Mouse (Mus musculus) stomach, embryonic 14.5 days (tissue): Measurements from ENCODE around the gene Pgpep1l. TPM values are rescaled to one million over a fixed set of nuclear protein-coding genes. Genes with fewer than 3 reads are reported as not detected.

Experiments
- ATAC-seq: fragments of 200-750 bp; cut with Nextera tagmentation; 2 replicates; pipeline ENCODE4 v1.8.0; 2017; ENCODE audit warnings: low read depth, moderate TSS enrichment; ENCODE audit not compliant: insufficient number of reproducible peaks, insufficient read depth, low FRiP score
- H3K27ac ChIP-seq: fragments of 300-500 bp; sonication (generic); 2 replicates; pipeline ENCODE4 v1.5.1; 2014; ENCODE audit warnings: mild to moderate bottlenecking, low read length, moderate library complexity, mixed read lengths
- H3K27me3 ChIP-seq: fragments of 300-500 bp; sonication (generic); 2 replicates; pipeline ENCODE4 v1.6.1; 2014; ENCODE audit warnings: low read length, control low read depth, mixed read lengths; ENCODE audit not compliant: control insufficient read depth, insufficient read depth
- H3K36me3 ChIP-seq: fragments of 300-500 bp; sonication (generic); 2 replicates; pipeline ENCODE4 v1.6.1; 2014; ENCODE audit warnings: mild to moderate bottlenecking, control low read depth, low read length, moderate library complexity, mixed read lengths; ENCODE audit not compliant: control insufficient read depth, insufficient read depth
- H3K4me1 ChIP-seq: fragments of 300-500 bp; sonication (generic); 2 replicates; pipeline ENCODE4 v1.6.1; 2014; ENCODE audit warnings: low read length, control low read depth, mixed read lengths; ENCODE audit not compliant: control insufficient read depth, insufficient read depth
- H3K4me2 ChIP-seq: fragments of 300-500 bp; sonication (generic); replicated peaks from 2 replicates; pipeline ENCODE4 v1.6.1; 2014; ENCODE audit warnings: low read depth, low read length, control low read depth
- H3K4me3 ChIP-seq: fragments of 300-500 bp; sonication (generic); 2 replicates; pipeline ENCODE4 v1.5.1; 2014; ENCODE audit warnings: low read depth, low read length, control low read depth
- H3K9ac ChIP-seq: fragments of 300-500 bp; sonication (generic); replicated peaks from 2 replicates; pipeline ENCODE4 v1.6.1; 2014; ENCODE audit warnings: low read depth, mild to moderate bottlenecking, control low read depth, low read length, moderate library complexity, mixed read lengths
- H3K9me3 ChIP-seq: fragments of 300-500 bp; sonication (generic); 2 replicates; pipeline ENCODE4 v1.6.1; 2016; ENCODE audit warnings: low read depth, low read length, control low read depth; ENCODE audit not compliant: control insufficient read depth
- WGBS: fragments of 180-500 bp; shearing (Covaris S2); extraction: QIAGEN DNeasy Blood & Tissue Kit; methylation state at CpG from one replicate; pipeline ENCODE4 v1.1.7; 2014; 5-methylcytosine and 5-hydroxymethylcytosine counted together
- polyA plus RNA-seq: library from polyadenylated mRNA; unstranded; fragments of >200 nt; fragmentation: Nextera tagmentation; extraction: Ambion mirVana; gene quantifications from 2 replicates; pipeline ENCODE4 v1.2.1, GENCODE M21; 2014

Gene Pgpep1l
- polyA plus RNA-seq, 1 experiment from 2014 or later, result not detected

DNA sequence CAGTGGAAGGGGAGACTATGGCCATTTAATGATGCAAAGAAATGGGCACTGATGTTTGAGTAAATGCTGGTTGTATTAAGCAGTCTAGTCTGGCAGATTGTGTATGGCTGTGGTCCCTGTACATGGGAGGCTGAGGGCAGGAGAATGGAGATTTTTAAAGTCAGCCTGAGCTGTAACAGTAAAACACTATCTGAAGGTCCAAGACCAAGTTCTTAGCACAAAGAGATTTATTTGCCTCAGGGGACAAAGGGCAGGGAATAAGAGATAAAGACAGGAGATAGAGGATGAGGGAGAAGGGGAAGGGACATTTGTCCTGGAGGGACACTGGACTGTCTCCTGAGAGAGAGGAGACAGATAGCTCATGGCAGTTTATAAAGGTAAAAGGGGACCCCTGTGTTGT, 9.5 kb upstream of the Pgpep1l start, which contains the start of gene Fam169b:
Gene Fam169b, plus strand, starts transcription at position 325 of the 400 bp plus-strand sequence.
- no peak within 1 kb of the TSS for H3K9ac ChIP-seq
- no peak within 1 kb of the TSS for H3K4me2 ChIP-seq
- H3K4me3 ChIP-seq, result no peak within 1 kb of the TSS
- no peaks in the 10 kb centered on the region for H3K36me3 ChIP-seq
- no peak within 1 kb of the TSS for H3K27ac ChIP-seq
- H3K27me3 ChIP-seq, result no peaks in the 10 kb centered on the region
- H3K9me3 ChIP-seq, result no peaks in the 10 kb centered on the region
- H3K4me1 ChIP-seq, result peaks cover 8% of the 10 kb centered on the region; the same call in 1 of the 2 replicates
- ATAC-seq, result no peak

DNA sequence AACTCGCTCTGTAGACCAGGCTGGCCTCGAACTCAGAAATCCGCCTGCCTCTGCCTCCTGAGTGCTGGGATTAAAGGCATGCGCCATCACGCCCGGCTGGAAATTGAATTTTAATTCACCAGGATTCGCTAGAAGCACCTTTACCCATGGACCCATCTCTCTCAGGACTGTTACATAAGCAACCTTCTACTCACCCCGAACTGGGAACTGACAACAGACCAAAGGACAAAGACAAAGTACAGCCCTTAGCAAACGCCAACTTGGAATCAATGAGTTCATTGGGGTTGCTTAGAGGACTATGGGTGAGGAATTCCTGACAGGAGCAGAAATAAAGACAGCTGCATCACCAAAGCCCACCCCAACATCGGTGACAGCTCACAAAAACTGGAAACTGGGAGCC, 8.6 kb upstream of the Pgpep1l start:
- no peaks in the 10 kb centered on the region for H3K9me3 ChIP-seq
- H3K4me3 ChIP-seq, result no peak overlapping the region
- 86% methylated on average over 10 of the region's 10 CpGs for WGBS
- H3K9ac ChIP-seq, result no peak overlapping the region
- no peak for ATAC-seq
- peaks cover 8% of the 10 kb centered on the region; the same call in 1 of the 2 replicates for H3K4me1 ChIP-seq
- H3K36me3 ChIP-seq, result no peaks in the 10 kb centered on the region
- no peak overlapping the region for H3K27ac ChIP-seq
- no peaks in the 10 kb centered on the region for H3K27me3 ChIP-seq
- H3K4me2 ChIP-seq, result no peak overlapping the region

DNA sequence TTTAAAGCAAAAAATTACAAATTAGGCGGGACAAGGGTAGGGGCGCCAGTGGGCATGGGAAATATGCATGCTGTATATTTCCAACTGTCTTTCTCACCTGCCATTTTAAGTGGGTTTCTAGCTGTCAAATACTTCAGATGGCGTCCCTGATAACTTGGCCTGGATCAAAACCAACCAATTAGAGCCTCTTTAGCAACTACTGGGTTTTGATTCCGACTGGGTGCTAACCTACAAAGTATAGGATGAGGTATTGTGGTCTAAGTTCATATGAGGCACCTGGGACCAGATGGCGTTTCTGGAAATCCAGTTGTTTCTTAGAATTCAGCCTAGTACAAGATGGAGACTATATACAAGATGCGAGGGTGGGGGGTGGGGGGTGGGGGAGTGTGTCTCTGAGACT, 7.8 kb upstream of the Pgpep1l start:
- Histone ChIP-seq H3K4me1 (peaks cover 8% of the 10 kb centered on the region; the same call in 1 of the 2 replicates), H3K36me3 (no peaks in the 10 kb centered on the region), H3K9ac (no peak overlapping the region), H3K4me2 (no peak overlapping the region), H3K27ac (no peak overlapping the region), H3K4me3 (no peak overlapping the region), H3K9me3 (no peaks in the 10 kb centered on the region), H3K27me3 (no peaks in the 10 kb centered on the region)
- WGBS, result 90% methylated on average over 6 of the region's 6 CpGs
- ATAC-seq, result no peak

DNA sequence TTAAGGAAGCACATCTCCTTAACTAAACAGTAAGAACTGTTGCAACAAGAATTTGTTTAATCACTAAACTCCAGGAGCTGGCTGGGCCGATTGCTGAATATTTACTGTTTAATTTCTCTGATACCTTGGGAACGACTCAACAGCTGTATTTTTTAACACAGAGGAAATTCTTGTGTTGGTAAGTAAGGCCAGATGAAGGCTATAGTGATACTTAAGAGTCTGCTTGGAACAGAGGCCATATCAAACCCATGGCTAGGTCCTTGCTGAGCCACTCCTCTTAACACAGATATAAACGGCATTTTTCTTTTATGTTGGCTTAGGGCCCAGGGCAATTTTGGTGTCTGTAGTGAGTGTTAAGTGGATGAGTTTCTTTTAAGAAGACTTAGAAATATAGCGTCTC, 6.5 kb upstream of the Pgpep1l start:
- Histone ChIP-seq H3K4me1 (no peaks in the 10 kb centered on the region), H3K9ac (no peak overlapping the region), H3K4me3 (no peak overlapping the region), H3K27ac (no peak overlapping the region), H3K27me3 (no peaks in the 10 kb centered on the region), H3K4me2 (no peak overlapping the region), H3K9me3 (no peaks in the 10 kb centered on the region), H3K36me3 (no peaks in the 10 kb centered on the region)
- no peak for ATAC-seq
- WGBS, result 31% methylated on average over 4 of the region's 4 CpGs

DNA sequence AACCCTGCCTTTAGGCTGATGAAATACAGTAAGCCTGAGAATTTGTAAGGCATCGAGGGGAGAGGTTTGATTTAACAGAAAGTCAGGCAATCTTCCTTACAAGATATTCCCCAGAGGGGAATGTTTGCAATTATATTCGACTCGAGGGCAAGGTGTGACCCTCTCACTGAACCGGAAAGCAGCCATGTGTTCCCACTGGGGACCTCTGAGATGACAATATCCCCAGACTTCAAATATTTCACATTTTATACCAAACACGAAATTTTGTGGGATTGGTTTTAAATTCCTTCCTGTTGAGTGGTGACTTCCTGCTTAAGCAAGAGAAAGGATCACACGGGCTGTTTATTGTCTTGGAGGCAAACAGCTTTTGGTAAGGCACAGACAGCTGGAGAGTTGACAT, 2.7 kb upstream of the Pgpep1l start:
- Histone ChIP-seq H3K4me2 (no peak overlapping the region), H3K27me3 (no peaks in the 10 kb centered on the region), H3K27ac (no peak overlapping the region), H3K9me3 (no peaks in the 10 kb centered on the region), H3K4me3 (no peak overlapping the region), H3K4me1 (peaks cover 12% of the 10 kb centered on the region; the same call in 1 of the 2 replicates), H3K36me3 (no peaks in the 10 kb centered on the region), H3K9ac (no peak overlapping the region)
- WGBS, result 17% methylated on average over 6 of the region's 6 CpGs
- ATAC-seq, result no peak

DNA sequence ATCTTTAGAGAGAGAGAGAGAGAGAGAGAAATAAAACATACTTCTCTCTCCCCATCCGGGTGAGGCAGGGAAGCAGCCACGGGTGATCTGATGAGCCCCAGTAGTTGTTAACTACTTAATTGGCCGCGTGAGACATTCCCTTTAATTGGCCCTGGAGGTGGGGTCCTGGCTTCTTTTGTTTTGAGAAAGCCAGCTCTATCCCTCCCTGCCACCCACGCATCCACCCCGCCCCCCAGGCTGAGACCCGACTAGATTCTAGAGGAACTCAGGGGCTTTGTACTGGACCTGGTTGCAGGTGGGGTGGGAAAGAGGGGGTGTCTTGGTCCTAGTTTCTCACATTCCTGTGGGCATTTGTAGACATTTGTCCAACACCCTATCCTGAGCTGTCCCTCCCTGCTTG, 1.4 kb upstream of the Pgpep1l start:
- Histone ChIP-seq H3K4me2 (no peak overlapping the region), H3K27ac (no peak overlapping the region), H3K36me3 (no peaks in the 10 kb centered on the region), H3K27me3 (no peaks in the 10 kb centered on the region), H3K4me3 (no peak overlapping the region), H3K9me3 (no peaks in the 10 kb centered on the region), H3K4me1 (peaks cover 12% of the 10 kb centered on the region; the same call in 1 of the 2 replicates), H3K9ac (no peak overlapping the region)
- WGBS, result 41% methylated on average over 7 of the region's 7 CpGs
- ATAC-seq, result no peak

DNA sequence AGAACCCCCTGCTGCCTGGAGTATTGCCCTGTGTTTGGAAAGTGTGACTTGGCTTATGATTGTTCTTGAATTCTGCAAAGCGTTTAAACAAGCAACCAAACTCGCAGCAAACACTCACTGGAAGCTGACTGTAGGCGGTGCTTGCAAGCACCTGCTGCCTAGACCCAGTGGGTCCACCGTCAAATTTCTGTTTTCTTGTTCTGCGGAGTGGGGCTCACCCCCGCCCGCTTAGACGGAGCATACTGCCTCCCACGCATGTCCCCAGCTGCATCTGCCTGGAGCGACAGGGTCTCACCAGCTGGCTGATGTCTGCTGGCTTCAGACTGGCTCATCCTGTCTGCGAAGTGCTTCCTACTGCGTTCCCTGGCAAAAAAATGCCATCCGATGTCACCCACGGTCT, 498 bp upstream of the Pgpep1l start:
- Histone ChIP-seq H3K9me3 (no peaks in the 10 kb centered on the region), H3K27ac (no peak overlapping the region), H3K4me2 (peak overlapping the region; percentile 52), H3K4me3 (peak overlapping the region; percentile 18; the same call in 1 of the 2 replicates), H3K27me3 (no peaks in the 10 kb centered on the region), H3K4me1 (peaks cover 12% of the 10 kb centered on the region; the same call in 1 of the 2 replicates), H3K36me3 (no peaks in the 10 kb centered on the region), H3K9ac (no peak overlapping the region)
- WGBS, result 11% methylated on average over 14 of the region's 14 CpGs
- no peak; the same call in 1 of the 2 replicates for ATAC-seq

DNA sequence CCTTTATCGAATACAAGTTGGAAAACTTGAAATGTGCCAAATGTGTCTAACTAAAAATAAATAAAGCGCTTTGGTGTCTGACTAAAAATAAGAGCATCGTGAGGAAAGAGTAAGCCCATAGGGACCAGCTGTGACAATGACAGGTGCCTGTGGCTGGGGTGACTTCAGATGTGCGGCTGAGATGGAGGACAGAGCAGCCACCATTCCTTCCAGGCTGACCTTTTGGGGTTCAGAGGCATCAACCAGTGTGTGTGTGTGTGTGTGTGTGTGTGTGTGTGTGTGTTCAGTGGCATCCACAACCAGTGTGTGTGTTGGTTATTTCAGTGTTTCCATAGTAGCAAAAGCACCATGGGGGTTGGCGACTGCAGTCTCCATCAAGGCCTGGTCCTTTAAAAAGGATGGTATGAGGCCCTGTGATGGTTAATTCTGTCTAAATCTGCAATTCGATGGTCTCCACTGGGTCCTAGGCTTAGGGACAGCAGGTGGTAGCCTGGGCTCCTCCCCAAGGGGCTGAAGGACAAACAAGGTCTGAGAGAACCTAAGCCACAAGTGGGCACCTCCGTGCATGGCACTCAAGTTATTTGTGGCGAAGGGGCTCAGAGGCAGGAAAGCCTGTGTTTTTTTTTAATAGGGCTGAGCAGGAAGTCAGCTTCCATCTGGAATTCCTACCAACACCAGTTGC, 546 bp downstream of the Pgpep1l start:
- no peaks in the 10 kb centered on the region for H3K27me3 ChIP-seq
- H3K27ac ChIP-seq, result no peak overlapping the region
- H3K9me3 ChIP-seq, result no peaks in the 10 kb centered on the region
- ATAC-seq, result no peak
- peak overlapping the region; percentile 52 for H3K4me2 ChIP-seq
- 58% methylated on average over 8 of the region's 8 CpGs for WGBS
- no peak overlapping the region for H3K4me3 ChIP-seq
- peaks cover 12% of the 10 kb centered on the region; the same call in 1 of the 2 replicates for H3K4me1 ChIP-seq
- H3K9ac ChIP-seq, result no peak overlapping the region
- H3K36me3 ChIP-seq, result no peaks in the 10 kb centered on the region
